Mouse (Mus musculus) midbrain, postnatal 0 days (tissue): ENCODE measurements at regions not wholly inside any gene's neighbourhood (a gene's known extent, or its start where the extent isn't known, plus 50 kb on each side); places are given as distances from the start of the nearest gene placed in this dataset.

ENCODE experiments used
- ATAC-seq: fragments of 200-750 bp; cut with Nextera tagmentation; 2 replicates; pipeline ENCODE4 v1.8.0; 2017; ENCODE audit warnings: moderate number of reproducible peaks, mild to moderate bottlenecking, moderate TSS enrichment, moderate library complexity; ENCODE audit not compliant: low FRiP score
- DNase-seq: peaks from one replicate; pipeline ENCODE4 v3.0.0-alpha.2; 2015; ENCODE audit warnings: low spot score
- H3K27ac ChIP-seq: fragments of 300-500 bp; sonication (generic); 2 replicates; pipeline ENCODE4 v1.5.1; 2014; ENCODE audit warnings: low read depth, mild to moderate bottlenecking, low read length, mixed read lengths
- H3K27me3 ChIP-seq: fragments of 300-500 bp; sonication (generic); 2 replicates; pipeline ENCODE4 v1.6.1; 2014; ENCODE audit warnings: low read length, control low read depth, mixed read lengths; ENCODE audit not compliant: insufficient read depth
- H3K36me3 ChIP-seq: fragments of 300-500 bp; sonication (generic); 2 replicates; pipeline ENCODE4 v1.6.1; 2014; ENCODE audit warnings: low read length, control low read depth, mixed read lengths; ENCODE audit not compliant: insufficient read depth
- H3K4me1 ChIP-seq: fragments of 300-500 bp; sonication (generic); 2 replicates; pipeline ENCODE4 v1.6.1; 2014; ENCODE audit warnings: mild to moderate bottlenecking, control low read depth, antibody characterized with exemption, low read length, mixed read lengths; ENCODE audit not compliant: insufficient read depth
- H3K4me2 ChIP-seq: fragments of 300-500 bp; sonication (generic); 2 replicates; pipeline ENCODE4 v1.6.1; 2014; ENCODE audit warnings: low read depth, mild to moderate bottlenecking, low read length, mixed read lengths; ENCODE audit not compliant: poor library complexity, severe bottlenecking
- H3K4me3 ChIP-seq: fragments of 300-500 bp; sonication (generic); 2 replicates; pipeline ENCODE4 v1.5.1; 2014; ENCODE audit warnings: low read depth, mild to moderate bottlenecking, low read length, moderate library complexity
- H3K9ac ChIP-seq: fragments of 300-500 bp; sonication (generic); replicated peaks from 2 replicates; pipeline ENCODE4 v1.6.1; 2014; ENCODE audit warnings: mild to moderate bottlenecking, low read length, moderate library complexity, mixed read lengths; ENCODE audit not compliant: poor library complexity, severe bottlenecking
- H3K9me3 ChIP-seq: fragments of 300-500 bp; sonication (generic); 2 replicates; pipeline ENCODE4 v1.6.1; 2016; ENCODE audit warnings: low read length, control low read depth
- CTCF ChIP-seq: IDR thresholded peaks from 2 replicates; pipeline ENCODE4 v1.5.1; 2016; ENCODE audit warnings: antibody characterized with exemption, mild to moderate bottlenecking
- WGBS: fragments of 180-500 bp; shearing (Covaris S2); extraction: QIAGEN DNeasy Blood & Tissue Kit; methylation state at CpG from one replicate; pipeline ENCODE4 v1.1.7; 2014; 5-methylcytosine and 5-hydroxymethylcytosine counted together

DNA sequence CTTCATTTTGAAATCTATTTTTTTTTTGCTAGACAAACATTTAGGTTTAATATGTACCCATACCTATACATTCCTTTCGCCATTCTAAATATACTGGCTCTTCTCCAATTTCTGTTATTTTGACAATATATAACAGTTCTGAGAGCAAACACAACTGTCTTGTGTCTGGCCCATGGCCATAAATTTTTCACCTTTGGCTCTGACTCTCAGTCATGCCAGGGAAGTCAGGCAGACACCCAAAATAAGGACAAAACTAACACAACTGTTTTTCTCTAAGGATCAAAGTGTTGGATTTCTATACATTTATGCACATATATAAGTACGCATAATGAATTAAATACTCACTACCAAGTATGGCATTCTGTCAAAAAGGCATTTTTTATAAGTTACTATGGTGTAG, 331.3 kb downstream of the Gja1 start:
- Histone ChIP-seq H3K9me3 (no peaks in the 10 kb centered on the region), H3K4me2 (no peak overlapping the region), H3K4me3 (no peak overlapping the region), H3K27ac (no peak overlapping the region), H3K4me1 (no peaks in the 10 kb centered on the region), H3K9ac (no peak overlapping the region), H3K36me3 (no peaks in the 10 kb centered on the region), H3K27me3 (no peaks in the 10 kb centered on the region)
- ATAC-seq (no peak), DNase-seq (no peak)
- TF ChIP-seq CTCF: no peak
- WGBS: 94% methylated on average over 2 of the region's 2 CpGs

- Histone ChIP-seq H3K27ac (no peak overlapping the region), H3K36me3 (no peaks in the 10 kb centered on the region), H3K4me1 (no peaks in the 10 kb centered on the region), H3K9me3 (no peaks in the 10 kb centered on the region), H3K9ac (no peak overlapping the region), H3K4me3 (no peak overlapping the region), H3K4me2 (no peak overlapping the region), H3K27me3 (no peaks in the 10 kb centered on the region)
- no peak for TF ChIP-seq CTCF
- DNase-seq (no peak), ATAC-seq (no peak)
- WGBS: 78% methylated on average over 1 of the region's 1 CpGs
Observed at GRCm38 (mm10) chr10:56708886-56709285, 331.8 kb downstream of the Gja1 start.

- H3K27me3 ChIP-seq: no peaks in the 10 kb centered on the region
- TF ChIP-seq CTCF: no peak
- 22% methylated on average over 7 of the region's 7 CpGs for WGBS
- H3K9me3 ChIP-seq: no peaks in the 10 kb centered on the region
- H3K9ac ChIP-seq: no peak overlapping the region
- no peak overlapping the region for H3K4me2 ChIP-seq
- DNase-seq (peak; percentile 32), ATAC-seq (no peak)
- no peak overlapping the region for H3K4me3 ChIP-seq
- no peak overlapping the region for H3K27ac ChIP-seq
- no peaks in the 10 kb centered on the region for H3K4me1 ChIP-seq
- H3K36me3 ChIP-seq: no peaks in the 10 kb centered on the region
Observed at GRCm38 (mm10) chr10:56712611-56713105, 335.5 kb downstream of the Gja1 start.

DNA sequence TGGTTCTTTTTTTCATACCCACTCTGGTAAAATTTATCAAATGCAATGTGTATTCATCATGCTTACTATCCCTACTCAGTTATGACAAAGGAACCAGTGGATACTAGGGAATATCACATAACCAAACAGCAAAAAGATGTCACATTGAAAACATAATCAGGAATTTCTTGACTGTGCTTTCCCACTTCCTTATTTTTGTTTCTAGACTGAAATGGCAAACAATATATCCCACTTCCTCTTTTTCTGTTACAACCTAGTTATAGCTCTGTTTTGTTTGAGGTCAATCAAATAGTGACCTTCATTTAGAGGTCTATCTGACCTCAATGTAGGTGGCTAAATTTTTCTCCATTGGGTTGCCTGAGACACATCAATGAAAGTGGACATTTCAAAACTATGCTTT, 359.9 kb downstream of the Gja1 start:
- H3K36me3 ChIP-seq: no peaks in the 10 kb centered on the region
- H3K9ac ChIP-seq: no peak overlapping the region
- no peaks in the 10 kb centered on the region for H3K27me3 ChIP-seq
- no peaks in the 10 kb centered on the region for H3K4me1 ChIP-seq
- ATAC-seq: no peak
- TF ChIP-seq CTCF: no peak
- H3K27ac ChIP-seq: no peak overlapping the region
- no peak overlapping the region for H3K4me3 ChIP-seq
- DNase-seq: no peak
- H3K4me2 ChIP-seq: no peak overlapping the region
- H3K9me3 ChIP-seq: no peaks in the 10 kb centered on the region

GRCm38 (mm10) chr10:56739621-56740020, 362.5 kb downstream of the Gja1 start:
- Histone ChIP-seq H3K27me3 (no peaks in the 10 kb centered on the region), H3K27ac (no peak overlapping the region), H3K4me2 (no peak overlapping the region), H3K9ac (no peak overlapping the region), H3K4me1 (no peaks in the 10 kb centered on the region), H3K9me3 (no peaks in the 10 kb centered on the region), H3K4me3 (no peak overlapping the region), H3K36me3 (no peaks in the 10 kb centered on the region)
- DNase-seq: no peak
- WGBS: 90% methylated on average over 3 of the region's 3 CpGs
- ATAC-seq: no peak
- TF ChIP-seq CTCF: no peak

DNA sequence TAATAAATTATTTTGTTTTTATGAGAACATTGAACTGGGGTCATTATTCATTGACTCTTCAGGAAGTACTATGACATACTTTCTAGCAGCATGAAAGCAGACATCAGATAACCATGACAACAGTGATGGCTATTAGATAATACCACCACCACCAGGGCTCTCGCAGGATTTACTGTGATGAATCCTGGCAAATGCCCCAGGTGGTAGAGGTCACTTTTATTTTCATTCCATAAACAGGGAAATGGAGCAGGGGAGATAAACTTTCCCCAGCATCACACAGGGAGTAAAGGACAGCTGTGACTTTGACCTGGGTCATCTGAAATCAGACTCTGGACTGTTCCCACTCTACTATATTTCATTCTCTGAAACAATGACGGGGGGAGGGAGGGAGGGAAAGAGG, 375.0 kb downstream of the Gja1 start:
- DNase-seq: no peak
- no peak for ATAC-seq
- no peak for TF ChIP-seq CTCF

More for the DNA sequence above, 375.0 kb downstream of the Gja1 start:
- Histone ChIP-seq H3K27me3 (no peaks in the 10 kb centered on the region), H3K9me3 (no peaks in the 10 kb centered on the region), H3K4me2 (no peak overlapping the region), H3K4me1 (no peaks in the 10 kb centered on the region), H3K27ac (no peak overlapping the region), H3K4me3 (no peak overlapping the region), H3K36me3 (no peaks in the 10 kb centered on the region), H3K9ac (no peak overlapping the region)
- WGBS: 29% methylated on average over 2 of the region's 2 CpGs
